9 mouse cellular contexts compared by ENCODE assay signal in the genomic region with DNA sequence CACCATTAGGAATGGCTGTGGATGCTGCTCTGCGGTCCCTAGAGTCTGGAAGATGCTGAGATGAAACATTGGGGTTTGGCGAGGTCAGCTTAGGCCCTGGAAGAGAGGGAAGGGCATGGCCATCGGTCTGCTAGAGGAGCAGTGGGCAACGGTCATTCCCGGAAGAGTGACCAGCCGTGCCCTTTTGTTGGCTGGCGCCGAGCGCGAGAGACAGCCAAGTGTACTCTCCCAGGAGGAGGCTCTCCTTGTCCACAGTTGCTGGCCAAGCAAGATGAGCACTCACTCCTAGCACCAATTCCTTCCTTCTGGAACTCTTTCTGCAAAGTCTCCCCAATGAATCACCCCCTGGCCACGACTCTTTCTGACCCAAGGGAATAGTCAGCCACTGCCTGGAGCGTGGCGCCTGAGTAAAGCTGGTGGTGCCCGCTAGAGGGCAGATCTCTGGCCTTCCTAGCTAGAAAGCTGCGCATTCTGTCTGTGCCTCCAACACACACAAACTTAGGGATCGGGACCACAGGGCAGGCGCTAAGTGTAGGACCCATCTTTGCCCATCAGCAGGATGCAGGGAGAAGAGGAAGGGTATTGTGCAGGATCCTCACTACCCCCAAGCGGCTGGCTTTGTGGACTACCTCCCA. TPM values are rescaled to one million over a fixed set of nuclear protein-coding genes. Genes with fewer than 3 reads are reported as not detected.
A peak's percentile ranks its signal among the peaks of the same experiment; 100 is the strongest.
DNase-seq lines count a peak whose midpoint lies in the region; ATAC-seq and TF ChIP-seq lines count a peak whose summit lies in the region.
"Had no signal": no experiment of that assay in that cellular context is flagged by ENCODE, and none has a peak within 500 bp of the region (broad histone marks: within the 10 kb centered on the region; RNA-seq: fewer than 3 reads in every experiment).

No protein-coding gene starts in this region.

- H3K9me3 ChIP-seq in midbrain, embryonic 10.5 days (replicated peaks): no peaks in the 10 kb centered on the region
- H3K9me3 ChIP-seq in midbrain, embryonic 16.5 days (replicated peaks; ENCODE audit: control insufficient read depth, low read length, poor library complexity, severe bottlenecking): no peaks in the 10 kb centered on the region
- H3K9me3 ChIP-seq: limb, embryonic 12.5 days had no signal

- H3K27ac ChIP-seq in midbrain, embryonic 10.5 days (replicated peaks): no peak overlapping the region
- no peak overlapping the region for H3K27ac ChIP-seq in midbrain, embryonic 16.5 days (ENCODE audit: low read length)
- no peak overlapping the region for H3K27ac ChIP-seq in bone marrow, adult 2 months (ENCODE audit: control insufficient read depth, insufficient read depth, low read depth, low read length, poor library complexity)
- H3K27ac ChIP-seq in kidney, adult 2 months (ENCODE audit: insufficient read depth, low read depth, low read length): no peak overlapping the region
- H3K27ac ChIP-seq: limb, embryonic 12.5 days had no signal

- peak; percentile 29; the same call in 1 of the 2 replicates for TF ChIP-seq CTCF in bone marrow, adult 2 months (IDR thresholded peaks at IDR 0.05; ENCODE audit: control insufficient read depth, insufficient read depth, low read length)
- TF ChIP-seq CTCF in kidney, adult 2 months (conservative IDR thresholded peaks at IDR 0.05; ENCODE audit: insufficient read depth, insufficient read length, low read depth, low read length): peak; percentile 45

- no peak overlapping the region for H3K4me2 ChIP-seq in midbrain, embryonic 16.5 days (ENCODE audit: low read length)
- H3K4me2 ChIP-seq: limb, embryonic 12.5 days had no signal

- TF ChIP-seq POLR2A in bone marrow, adult 2 months (IDR thresholded peaks at IDR 0.05; ENCODE audit: borderline replicate concordance, control insufficient read depth, low read depth, low read length): no peak
- no peak for TF ChIP-seq POLR2A in kidney, adult 2 months (IDR thresholded peaks at IDR 0.05; ENCODE audit: low read depth, low read length)

- no peaks in the 10 kb centered on the region for H3K36me3 ChIP-seq in midbrain, embryonic 10.5 days
- no peaks in the 10 kb centered on the region for H3K36me3 ChIP-seq in midbrain, embryonic 16.5 days (ENCODE audit: control insufficient read depth, insufficient read depth, low read length)
- no peaks in the 10 kb centered on the region for H3K36me3 ChIP-seq in kidney, adult 2 months (ENCODE audit: control insufficient read depth, insufficient read depth, low read length)
- H3K36me3 ChIP-seq: limb, embryonic 12.5 days had no signal

- no peak for ATAC-seq in midbrain, embryonic 16.5 days

- no peak overlapping the region for H3K9ac ChIP-seq in midbrain, embryonic 16.5 days (ENCODE audit: low read depth, low read length)
- H3K9ac ChIP-seq: limb, embryonic 12.5 days had no signal

- H3K4me1 ChIP-seq in midbrain, embryonic 10.5 days: peaks cover 14% of the 10 kb centered on the region
- H3K4me1 ChIP-seq in midbrain, embryonic 16.5 days (ENCODE audit: control insufficient read depth, insufficient read depth, low read length): no peaks in the 10 kb centered on the region
- H3K4me1 ChIP-seq in bone marrow, adult 2 months (ENCODE audit: control insufficient read depth, insufficient read depth, low read length): no peaks in the 10 kb centered on the region
- H3K4me1 ChIP-seq in kidney, adult 2 months (ENCODE audit: control insufficient read depth, insufficient read depth, low read length): 0 out of 2 replicates have a peak, but pooled peaks cover 4% of the 10 kb centered on the region

- peaks cover 36% of the 10 kb centered on the region for H3K27me3 ChIP-seq in midbrain, embryonic 10.5 days (ENCODE audit: low read depth, poor library complexity, severe bottlenecking)
- H3K27me3 ChIP-seq in midbrain, embryonic 16.5 days (ENCODE audit: control insufficient read depth, insufficient read depth, low read depth, low read length): peaks cover 5% of the 10 kb centered on the region
- no peaks in the 10 kb centered on the region for H3K27me3 ChIP-seq in kidney, adult 2 months (replicated peaks; ENCODE audit: control insufficient read depth, insufficient read depth, low read length)

- 52% methylated on average over 18 of the region's 18 CpGs for WGBS in midbrain, embryonic 10.5 days
- WGBS in midbrain, embryonic 16.5 days: 50% methylated on average over 18 of the region's 18 CpGs
- WGBS in bone marrow, adult 2 months: 54% methylated on average over 18 of the region's 18 CpGs
- whole genome bisulfite sequencing in kidney, adult 2 months: 47% methylated on average over 18 of the region's 18 CpGs

- DNase-seq in midbrain, embryonic 10.5 days (ENCODE audit: low spot score): peak; percentile 38
- DNase-seq in kidney, adult 2 months: peak; percentile 62
- peak; percentile 55 for DNase-seq in retina, embryonic 14.5 days (ENCODE audit: low spot score)
- DNase-seq in natural killer cell, adult 2 months (ENCODE audit: low spot score in 2 of 2): no peak
- no peak for DNase-seq in ovary, postnatal 14 days (ENCODE audit: low spot score)

- no peak overlapping the region for H3K4me3 ChIP-seq in midbrain, embryonic 10.5 days
- H3K4me3 ChIP-seq in midbrain, embryonic 16.5 days (ENCODE audit: low read depth, low read length): no peak overlapping the region
- H3K4me3 ChIP-seq in bone marrow, adult 2 months (replicated peaks; ENCODE audit: control insufficient read depth, low read depth, low read length): no peak overlapping the region
- no peak overlapping the region for H3K4me3 ChIP-seq in kidney, adult 2 months (ENCODE audit: insufficient read depth, low read depth, low read length)
- H3K4me3 ChIP-seq: limb, embryonic 12.5 days had no signal

RNA-seq across cellular contexts. Expression of a gene that starts 7.9 kb away (rescaled TPM):
- 9.8 and 11.2 TPM in 2 replicates for polyA plus RNA-seq in midbrain, embryonic 10.5 days (2016; fragmentation: Nextera tagmentation; extraction: Ambion mirVana)
- polyA plus RNA-seq in midbrain, embryonic 16.5 days (2015; fragmentation: Nextera tagmentation; extraction: Ambion mirVana): 16.9 and 17.5 TPM in 2 replicates
- polyA plus RNA-seq in bone marrow, adult 2 months (2011; ENCODE audit: insufficient read depth, insufficient read length, low replicate concordance, missing spikeins): 1.6 and 4.5 TPM in 2 replicates
- polyA plus RNA-seq in kidney, adult 2 months (2012; rRNA removed): 19.9 and 21.9 TPM in 2 replicates

RNA-seq across cellular contexts. Expression of a gene that starts 11.8 kb away (rescaled TPM):
- not detected in 2 replicates for polyA plus RNA-seq in midbrain, embryonic 10.5 days (2016; fragmentation: Nextera tagmentation; extraction: Ambion mirVana)
- 0.39 TPM in 1 of 2 replicates, not detected in the other for polyA plus RNA-seq in midbrain, embryonic 16.5 days (2015; fragmentation: Nextera tagmentation; extraction: Ambion mirVana)
- not detected in 2 replicates for polyA plus RNA-seq in bone marrow, adult 2 months (2011; ENCODE audit: insufficient read depth, insufficient read length, low replicate concordance, missing spikeins)
- polyA plus RNA-seq in kidney, adult 2 months (2012; rRNA removed): 3.6 and 4.6 TPM in 2 replicates
- polyA plus RNA-seq: gonadal fat pad, adult 2 months; limb, embryonic 12.5 days had no signal

RNA-seq across cellular contexts. Expression of a gene that starts 26.3 kb away (rescaled TPM):
- 0.02 TPM in 1 of 2 replicates, not detected in the other for polyA plus RNA-seq in midbrain, embryonic 10.5 days (2016; fragmentation: Nextera tagmentation; extraction: Ambion mirVana)
- polyA plus RNA-seq in midbrain, embryonic 16.5 days (2015; fragmentation: Nextera tagmentation; extraction: Ambion mirVana): not detected in 2 replicates
- polyA plus RNA-seq in bone marrow, adult 2 months (2011; ENCODE audit: insufficient read depth, insufficient read length, low replicate concordance, missing spikeins): 1.1 and 3.0 TPM in 2 replicates
- polyA plus RNA-seq in kidney, adult 2 months (2012; rRNA removed): 354 and 376 TPM in 2 replicates
- polyA plus RNA-seq: limb, embryonic 12.5 days had no signal

RNA-seq across cellular contexts. Expression of a gene that starts 42.0 kb away (rescaled TPM):
- 20.0 and 30.2 TPM in 2 replicates for polyA plus RNA-seq in midbrain, embryonic 10.5 days (2016; fragmentation: Nextera tagmentation; extraction: Ambion mirVana)
- 145 and 148 TPM in 2 replicates for polyA plus RNA-seq in midbrain, embryonic 16.5 days (2015; fragmentation: Nextera tagmentation; extraction: Ambion mirVana)
- not detected in 2 replicates for polyA plus RNA-seq in bone marrow, adult 2 months (2011; ENCODE audit: insufficient read depth, insufficient read length, low replicate concordance, missing spikeins)
- 0.31 and 0.38 TPM in 2 replicates for polyA plus RNA-seq in kidney, adult 2 months (2012; rRNA removed)

RNA-seq across cellular contexts. Expression of a gene that starts 55.8 kb away (rescaled TPM):
- 92.7 and 99.9 TPM in 2 replicates for polyA plus RNA-seq in midbrain, embryonic 10.5 days (2016; fragmentation: Nextera tagmentation; extraction: Ambion mirVana)
- 75.8 and 80.0 TPM in 2 replicates for polyA plus RNA-seq in midbrain, embryonic 16.5 days (2015; fragmentation: Nextera tagmentation; extraction: Ambion mirVana)
- 34.1 and 70.4 TPM in 2 replicates for polyA plus RNA-seq in bone marrow, adult 2 months (2011; ENCODE audit: insufficient read depth, insufficient read length, low replicate concordance, missing spikeins)
- 11.5 and 13.9 TPM in 2 replicates for polyA plus RNA-seq in kidney, adult 2 months (2012; rRNA removed)

Comparison
In these comparisons a context has a peak if more than half of its experiments do, and no peak if none do; other contexts are left out.
1. DNase-seq: peak in midbrain, embryonic 10.5 days (single experiment), kidney, adult 2 months (single experiment) and retina, embryonic 14.5 days (single experiment); none in natural killer cell, adult 2 months (0 of 2) and ovary, postnatal 14 days (single experiment).
2. RNA of a gene that starts 26.3 kb away (polyA plus RNA-seq): 354 to 376 TPM in kidney, adult 2 months; 1.1 to 3.0 TPM in bone marrow, adult 2 months, 0.02 TPM in midbrain, embryonic 10.5 days and not detected in midbrain, embryonic 16.5 days; every median in the first group is over 10 times any median in the second.